Mouse (Mus musculus): ENCODE results near the gene Dgki.

The Dgki gene

DNA sequence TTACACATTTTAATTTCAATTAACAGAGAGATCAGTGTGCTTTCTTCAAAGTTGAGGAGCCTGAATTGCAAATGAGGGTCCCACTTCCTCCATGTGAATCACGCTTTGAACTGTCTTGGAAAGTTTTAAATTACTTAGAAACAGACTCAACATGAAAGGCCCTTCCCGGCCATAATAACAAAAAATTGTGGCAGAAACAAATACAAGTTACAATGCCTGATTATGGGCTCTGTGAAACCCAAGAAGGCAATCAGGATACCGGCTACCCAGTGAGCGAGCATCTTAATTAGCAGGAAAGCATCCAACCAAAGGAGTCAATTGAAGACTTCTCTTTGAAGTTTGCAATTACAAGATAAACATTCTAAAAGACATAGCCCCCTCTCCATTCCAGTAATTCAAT lies 292.4 kb downstream of the Dgki start:
- no peak for DNase-seq (ENCODE audit: low spot score)

DNA sequence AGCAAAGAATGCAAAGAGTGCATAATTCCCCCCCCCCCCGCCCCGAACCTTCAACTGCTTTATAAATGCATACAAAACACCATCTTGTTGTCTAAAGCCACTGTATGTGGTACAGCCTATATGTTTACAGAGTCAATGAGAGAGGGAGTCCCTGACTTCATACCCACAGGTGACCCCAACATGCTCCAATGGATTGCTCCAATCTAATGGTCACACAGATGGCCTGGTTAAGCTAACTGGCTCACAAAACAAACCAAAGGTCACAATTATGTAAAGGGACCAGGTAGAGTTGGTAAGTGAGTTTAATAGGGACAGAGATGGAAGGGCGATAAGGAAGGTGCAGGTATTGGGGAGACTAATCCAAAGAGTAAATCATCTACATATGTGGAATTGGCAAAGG lies 295.1 kb downstream of the Dgki start:
- DNase-seq (ENCODE audit: low spot score) = no peak

DNA sequence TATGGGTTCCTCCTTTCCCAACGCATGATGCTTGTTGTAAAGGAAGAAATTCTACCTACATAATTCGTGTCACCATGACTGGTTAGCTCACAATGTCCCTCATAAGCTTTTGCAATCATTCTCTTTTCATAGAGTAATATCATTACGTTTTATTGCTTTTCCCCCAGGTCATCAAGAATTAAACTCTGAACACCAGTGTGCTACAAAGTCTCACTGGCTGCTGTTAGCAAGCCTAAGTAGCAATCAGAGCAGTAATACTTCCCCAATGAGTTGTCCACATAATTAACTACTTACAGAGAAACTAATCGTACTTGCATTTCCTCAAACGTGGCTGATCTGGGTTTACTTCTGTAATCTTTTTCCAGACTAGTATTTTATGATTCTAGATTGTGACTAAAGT lies 296.7 kb downstream of the Dgki start:
- DNase-seq (ENCODE audit: low spot score) = no peak

DNA sequence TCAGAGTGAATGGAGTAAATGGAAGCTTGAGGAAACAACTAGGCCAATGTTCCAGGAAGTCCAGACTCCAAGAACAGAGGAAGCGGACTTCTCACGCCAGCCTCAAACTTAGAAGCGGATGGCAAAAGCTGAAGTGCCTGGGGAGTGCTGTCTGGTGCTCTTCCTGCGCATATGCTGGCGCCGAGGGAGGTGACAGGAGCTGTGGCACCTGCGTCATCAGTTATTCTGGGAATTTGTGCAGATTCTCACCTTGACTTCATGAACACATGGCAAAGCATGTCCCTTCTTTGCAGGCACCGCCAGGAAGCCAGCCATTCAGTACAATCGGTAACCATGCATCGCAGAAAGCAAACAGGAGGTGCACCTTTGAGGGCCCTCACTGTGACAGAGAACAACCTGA lies 301.0 kb downstream of the Dgki start:
- no peak for DNase-seq (ENCODE audit: low spot score)

DNA sequence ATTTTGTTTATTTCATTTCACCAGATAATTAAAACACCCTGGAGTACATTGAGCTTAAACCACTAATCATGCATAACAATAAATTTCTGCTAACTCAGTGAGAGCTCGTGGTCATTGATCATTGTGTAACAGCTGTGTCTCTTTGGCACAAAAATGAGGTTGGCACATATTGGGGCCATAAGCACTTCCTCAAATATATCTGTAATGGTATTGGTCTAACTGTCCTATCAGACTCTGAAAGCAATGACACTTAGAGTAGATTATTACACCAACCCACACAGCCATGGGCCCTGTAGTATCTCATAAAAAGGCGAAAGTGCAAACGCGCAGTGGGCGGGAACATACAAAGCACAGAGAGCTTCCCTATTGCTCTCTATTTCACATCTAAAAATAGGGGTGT lies 305.7 kb downstream of the Dgki start:
- DNase-seq (ENCODE audit: low spot score) = no peak

DNA sequence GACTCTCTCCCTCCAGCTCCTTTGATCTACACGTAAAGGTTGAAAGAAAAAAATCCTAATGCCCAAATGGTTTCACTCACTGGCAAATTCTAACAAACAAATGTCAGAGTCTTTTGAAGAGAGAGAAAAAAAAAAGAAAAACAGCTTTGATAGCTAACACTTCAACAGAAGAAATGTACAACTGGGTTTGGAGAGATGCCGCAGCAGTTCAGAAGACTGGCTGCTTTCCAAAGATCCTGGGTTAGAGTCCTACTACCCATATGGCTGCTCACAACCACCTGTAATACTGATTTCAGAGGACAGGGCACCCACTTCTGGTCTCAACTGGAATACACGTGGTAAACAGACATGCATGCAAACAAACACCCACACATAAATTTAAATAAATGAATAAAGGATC lies 309.8 kb downstream of the Dgki start:
- DNase-seq (ENCODE audit: low spot score) = no peak

DNA sequence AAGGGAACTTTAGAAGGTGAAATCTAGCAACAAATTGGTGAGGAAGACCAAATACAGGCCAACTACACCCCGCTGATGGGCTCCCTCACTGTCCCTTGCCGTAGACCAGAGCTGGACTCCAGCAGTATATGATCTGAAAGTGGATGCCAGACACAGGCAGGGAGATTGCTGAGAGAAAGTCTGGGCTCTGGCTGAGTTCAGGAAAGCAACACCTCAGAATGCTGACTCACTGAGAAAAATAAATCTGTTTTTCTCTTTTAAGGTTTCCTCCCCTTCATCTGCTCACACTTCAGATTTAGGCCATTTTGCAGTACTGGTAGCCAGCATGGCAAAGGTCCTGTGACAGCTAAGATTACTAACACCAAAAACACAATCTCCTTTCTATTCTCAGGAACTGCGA lies 311.2 kb downstream of the Dgki start:
- no peak for DNase-seq (ENCODE audit: low spot score)

DNA sequence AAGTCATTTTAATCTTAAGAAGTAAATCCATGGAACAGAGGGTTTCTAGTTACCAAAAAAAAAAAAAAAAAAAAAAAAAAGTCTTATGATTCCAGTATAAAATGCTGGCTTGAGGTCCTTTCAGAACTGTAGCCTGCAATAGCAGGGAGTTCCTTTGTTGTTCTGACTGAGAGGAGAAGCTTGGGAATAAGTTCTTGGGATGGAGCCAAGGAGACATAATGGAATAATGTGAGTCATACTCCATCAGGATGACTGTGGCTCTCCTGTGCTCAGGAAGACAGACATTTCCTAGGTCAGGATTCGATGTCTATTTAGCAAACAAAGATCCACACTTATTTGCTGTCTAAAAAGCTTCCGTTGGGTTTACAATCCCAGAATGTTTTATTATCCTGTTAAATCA lies 318.3 kb downstream of the Dgki start:
- no peak for DNase-seq (ENCODE audit: low spot score)

DNA sequence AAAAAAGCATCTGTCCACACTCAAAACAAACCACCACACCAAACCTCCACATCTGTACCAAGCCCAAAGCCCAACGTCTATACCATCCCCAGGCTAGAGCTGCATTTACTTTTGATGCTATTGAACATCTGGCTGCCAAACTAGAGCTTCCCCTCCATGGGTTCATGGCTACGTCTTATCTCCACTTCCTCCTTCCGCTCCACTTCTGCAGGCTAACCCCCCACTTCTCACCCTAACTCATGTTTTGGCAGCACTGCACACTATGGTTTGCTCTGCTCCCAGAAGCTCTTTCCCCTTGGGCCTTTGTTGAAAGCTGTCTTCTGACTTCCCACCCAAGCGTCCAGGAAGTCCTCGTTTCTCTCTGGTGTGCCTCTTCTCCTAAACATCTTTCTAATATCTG lies 319.5 kb downstream of the Dgki start:
- no peak for DNase-seq (ENCODE audit: low spot score)

DNA sequence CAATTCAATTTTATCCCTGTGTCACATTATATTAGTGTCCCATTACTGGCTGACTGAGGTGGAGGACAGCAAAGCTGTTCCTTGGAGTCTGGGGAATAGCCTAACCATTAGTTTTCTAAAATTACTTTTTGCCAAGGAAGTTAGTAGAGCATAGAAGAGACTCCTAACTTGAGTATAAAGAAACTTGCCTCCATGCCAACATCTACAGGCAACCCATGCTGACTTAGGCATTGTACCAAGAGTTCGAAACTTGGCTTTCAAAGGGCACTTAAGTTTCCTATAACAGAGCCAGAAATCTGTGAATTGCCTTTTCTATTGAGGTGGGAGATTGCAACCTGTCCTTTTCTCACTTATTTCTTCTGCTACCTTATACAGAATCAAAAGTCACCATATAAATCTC lies 321.8 kb downstream of the Dgki start:
- DNase-seq (ENCODE audit: low spot score) = no peak

DNA sequence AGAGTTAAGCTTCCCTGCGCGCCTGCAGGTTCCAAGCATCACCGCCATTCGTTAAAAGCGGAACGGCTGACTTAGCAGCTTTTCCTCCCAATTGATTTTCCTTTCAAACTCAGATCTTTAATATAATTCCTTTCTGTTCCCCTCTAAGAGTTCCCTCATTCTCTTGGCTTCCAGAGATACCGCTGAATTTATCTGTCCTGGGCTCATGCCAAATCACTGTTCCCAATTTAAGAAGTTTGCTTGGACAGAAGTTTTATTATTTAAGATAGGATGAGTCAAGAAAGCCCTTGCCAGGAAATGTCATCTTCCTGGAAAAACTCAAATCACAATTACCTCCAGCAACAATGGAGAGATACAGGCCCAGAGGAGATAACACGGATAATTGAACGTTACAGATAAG lies 326.9 kb downstream of the Dgki start:
- DNase-seq (ENCODE audit: low spot score) = no peak

DNA sequence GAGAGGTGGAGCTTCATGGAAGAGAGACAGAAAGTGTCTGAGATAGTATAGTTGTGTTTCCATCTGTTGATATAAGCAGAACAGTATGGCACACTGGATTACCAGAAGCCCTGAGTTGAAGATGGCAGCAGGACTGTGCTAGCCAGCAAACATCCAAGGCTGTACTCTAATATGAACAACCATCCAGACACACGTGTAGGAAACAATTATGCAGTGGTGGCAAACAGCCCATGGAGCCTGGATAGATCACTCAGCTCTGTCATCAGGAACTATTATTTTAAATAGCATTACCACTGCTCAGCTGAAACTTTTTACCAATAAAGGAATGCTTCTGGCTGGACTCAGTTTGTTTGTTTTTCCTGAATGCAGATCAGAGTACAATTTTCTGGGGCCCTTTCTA lies 327.5 kb downstream of the Dgki start:
- DNase-seq (ENCODE audit: low spot score) = no peak

DNA sequence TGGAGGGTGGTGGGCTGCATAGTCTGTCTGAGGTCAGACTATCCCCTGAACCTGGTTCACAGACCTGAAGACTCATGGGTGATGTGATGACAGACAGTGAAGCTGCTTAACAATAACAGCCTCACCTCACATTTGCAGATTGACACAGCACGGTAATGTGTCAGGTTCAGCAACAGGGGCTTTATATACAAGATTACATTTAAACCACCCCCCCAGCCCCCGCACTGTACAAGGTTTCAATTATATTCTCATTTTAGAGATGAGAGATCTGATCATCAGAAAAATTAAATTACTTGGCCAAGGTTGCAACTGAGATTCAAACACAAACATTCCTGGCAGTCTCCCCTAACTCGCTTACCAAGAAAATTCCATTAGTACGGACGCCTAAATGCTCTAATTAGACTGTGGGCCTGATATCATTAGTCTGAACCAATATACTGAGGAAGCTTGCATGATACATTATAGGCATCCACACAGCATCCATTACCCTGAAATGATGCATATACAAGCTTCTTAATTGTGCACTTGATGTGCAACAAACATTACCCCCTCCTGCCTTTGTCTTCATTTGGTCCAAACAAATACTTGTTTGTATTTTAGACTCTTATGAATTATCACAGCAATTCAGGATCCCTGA lies 330.6 kb downstream of the Dgki start:
- no peak for DNase-seq (ENCODE audit: low spot score)

DNA sequence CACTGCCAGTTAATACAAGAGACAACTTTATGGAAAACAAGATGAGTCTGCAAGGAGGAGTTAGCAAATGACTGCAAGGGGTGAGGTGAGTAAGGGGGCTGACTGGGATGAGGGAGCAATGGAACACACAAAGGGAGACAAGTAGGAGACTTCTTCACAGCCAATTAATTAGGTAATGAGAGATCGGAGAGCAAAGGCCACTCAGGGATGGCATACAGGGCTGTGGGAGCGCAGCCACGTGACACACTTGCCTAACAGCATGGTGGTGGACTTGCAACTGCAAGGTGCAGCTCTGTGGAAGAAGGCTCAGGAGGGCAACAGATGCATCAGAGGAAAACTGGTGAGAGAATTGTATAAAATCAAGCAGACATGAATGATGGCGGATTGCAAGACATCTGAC lies 339.3 kb downstream of the Dgki start:
- DNase-seq (ENCODE audit: low spot score) = no peak

DNA sequence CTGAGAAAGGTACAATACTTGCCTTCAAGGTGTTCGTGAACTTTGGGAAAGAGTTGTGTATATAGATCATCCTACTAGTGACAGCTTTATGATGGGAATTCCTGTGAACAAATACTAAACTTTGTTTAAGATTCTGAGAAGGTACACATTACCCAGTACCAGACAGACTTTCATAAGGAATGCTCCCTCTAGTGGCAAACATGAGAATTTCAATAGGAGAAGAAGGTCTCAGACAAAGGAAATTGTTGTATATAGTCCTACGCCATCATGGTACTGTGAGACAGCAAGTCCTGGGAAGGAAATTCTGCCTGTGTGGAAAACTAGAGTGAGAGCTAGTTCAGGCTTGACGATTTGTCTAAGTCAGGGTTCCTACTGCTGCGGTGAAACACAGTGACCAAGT lies 344.7 kb downstream of the Dgki start:
- no peak for DNase-seq (ENCODE audit: low spot score)

DNA sequence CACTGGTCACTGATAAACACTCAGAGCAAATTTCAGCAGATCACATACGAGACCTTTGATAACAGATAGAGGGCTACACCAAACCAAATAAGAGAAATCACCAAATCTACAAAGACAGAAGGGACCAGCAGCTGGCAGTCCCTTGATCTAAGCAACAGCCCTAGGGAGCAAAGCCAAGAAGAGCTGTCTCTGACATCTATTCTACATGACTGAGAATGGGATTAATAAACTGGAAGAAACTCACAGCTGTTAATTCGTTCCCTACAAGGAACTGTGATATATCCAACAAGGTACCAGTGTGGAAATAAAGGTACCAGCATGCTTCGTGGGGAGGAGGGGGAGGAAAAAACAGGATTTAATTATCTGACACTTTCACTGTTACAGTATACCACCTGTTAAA lies 349.3 kb downstream of the Dgki start:
- DNase-seq (ENCODE audit: low spot score) = no peak

DNA sequence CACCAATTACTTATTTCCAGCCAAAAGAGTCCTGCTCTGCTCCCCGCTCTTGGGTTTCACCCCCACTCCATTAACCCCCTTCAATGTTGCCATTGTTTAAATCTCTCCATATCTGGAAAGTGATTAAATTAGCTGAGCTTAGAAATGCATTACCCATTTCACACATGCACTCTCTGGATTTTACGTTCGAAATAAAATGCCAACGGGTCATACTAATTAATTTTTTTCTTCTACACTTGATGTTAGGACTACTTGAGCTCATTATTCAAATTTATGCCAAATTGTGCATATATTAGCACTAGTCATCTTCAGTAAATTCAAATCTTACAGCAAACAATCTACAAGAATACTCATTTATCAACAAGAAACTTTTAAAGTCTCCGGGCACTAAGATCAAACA lies 352.1 kb downstream of the Dgki start:
- DNase-seq (ENCODE audit: low spot score) = no peak

DNA sequence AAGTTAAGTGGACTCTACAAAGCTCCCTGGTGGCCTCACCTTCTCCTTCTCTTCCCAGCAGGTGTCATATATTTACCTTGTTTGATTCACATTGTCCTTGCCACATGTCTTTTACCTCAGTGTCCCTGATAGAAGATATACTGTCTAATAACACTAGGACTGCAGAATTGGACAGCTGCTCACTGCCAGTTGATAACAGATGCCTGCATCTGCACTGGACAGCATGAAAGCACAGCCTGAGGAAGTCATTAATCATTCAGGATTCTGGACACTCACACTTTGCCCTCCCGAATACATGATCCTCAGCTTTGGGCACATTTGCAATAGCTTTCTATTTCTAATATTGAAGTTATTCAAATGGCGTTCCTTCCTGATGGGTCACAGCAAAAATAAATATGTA lies 362.5 kb downstream of the Dgki start:
- DNase-seq (ENCODE audit: low spot score) = no peak

DNA sequence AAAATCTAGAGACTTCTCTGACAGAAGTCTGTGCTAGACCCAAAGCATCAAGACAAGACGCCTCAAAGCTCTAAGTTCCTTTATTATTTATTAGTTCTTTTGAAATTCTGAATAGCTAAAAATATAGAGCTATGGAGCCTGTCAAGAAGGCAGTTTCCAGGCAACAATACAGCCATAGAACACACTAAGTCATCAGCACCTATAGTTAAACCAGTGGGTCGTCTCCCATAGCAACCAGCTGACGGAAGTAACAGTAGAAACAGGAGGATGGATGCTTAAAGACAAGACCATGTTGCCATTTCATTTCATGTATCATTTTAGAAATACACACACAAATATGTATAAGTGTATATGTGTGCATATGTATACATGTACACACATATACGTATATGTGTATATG lies 363.2 kb downstream of the Dgki start:
- DNase-seq (ENCODE audit: low spot score) = no peak

DNA sequence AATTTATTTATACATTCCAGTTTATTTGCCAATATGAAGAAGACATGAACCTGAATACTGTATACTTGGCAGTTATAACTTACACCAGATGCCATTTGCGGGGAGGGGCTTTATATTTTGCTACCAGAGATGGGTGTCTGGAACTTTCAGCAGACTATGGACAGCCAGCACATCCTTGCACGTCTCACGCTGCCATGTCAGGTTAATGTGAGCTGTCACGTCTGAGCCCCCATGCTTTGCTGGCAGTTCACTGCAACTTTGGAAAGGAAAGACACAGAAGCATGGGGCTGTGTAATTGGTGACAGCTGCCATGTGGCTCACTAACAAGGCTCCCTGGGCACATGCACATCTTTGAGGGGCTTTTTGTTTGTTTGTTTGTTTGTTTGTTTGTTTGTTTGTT lies 368.5 kb downstream of the Dgki start:
- DNase-seq (ENCODE audit: low spot score) = no peak

DNA sequence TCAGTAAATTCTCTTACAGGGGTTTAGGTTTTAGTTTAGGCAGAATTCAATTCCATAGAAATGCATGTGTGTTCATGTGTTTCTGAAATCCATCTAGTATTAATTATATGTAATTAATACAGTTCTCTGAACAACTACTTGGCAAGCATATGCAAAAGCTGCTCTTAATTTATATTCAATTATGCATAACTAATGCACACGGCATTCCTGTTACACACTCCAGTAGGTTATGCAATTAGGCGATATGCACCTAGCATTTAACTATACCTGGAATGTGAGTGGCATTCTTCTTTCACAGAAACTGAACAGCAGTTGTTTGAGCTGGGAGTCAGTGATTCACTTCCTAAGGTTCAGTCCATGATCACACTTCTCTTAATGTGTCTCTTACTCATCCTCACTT lies 370.2 kb downstream of the Dgki start:
- no peak for DNase-seq (ENCODE audit: low spot score)

DNA sequence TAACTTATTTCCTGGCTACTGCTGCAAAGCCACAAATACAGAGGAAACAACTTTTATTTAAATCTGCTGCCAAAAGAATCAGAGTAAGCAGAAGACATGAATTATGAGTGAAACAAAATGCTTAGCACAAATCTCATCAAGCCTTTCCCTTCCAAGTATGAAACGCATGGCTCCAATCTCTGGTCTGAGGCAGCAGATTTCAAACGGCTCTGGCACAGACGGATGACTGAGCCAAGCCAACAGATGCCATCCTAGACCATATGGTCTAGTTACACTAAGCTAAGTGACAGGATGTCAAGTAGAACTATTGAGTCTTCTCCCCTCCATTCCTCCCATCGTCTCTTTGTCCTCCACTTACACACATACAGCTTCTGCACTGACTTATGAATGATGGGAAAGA lies 373.5 kb downstream of the Dgki start:
- DNase-seq (ENCODE audit: low spot score) = no peak

DNA sequence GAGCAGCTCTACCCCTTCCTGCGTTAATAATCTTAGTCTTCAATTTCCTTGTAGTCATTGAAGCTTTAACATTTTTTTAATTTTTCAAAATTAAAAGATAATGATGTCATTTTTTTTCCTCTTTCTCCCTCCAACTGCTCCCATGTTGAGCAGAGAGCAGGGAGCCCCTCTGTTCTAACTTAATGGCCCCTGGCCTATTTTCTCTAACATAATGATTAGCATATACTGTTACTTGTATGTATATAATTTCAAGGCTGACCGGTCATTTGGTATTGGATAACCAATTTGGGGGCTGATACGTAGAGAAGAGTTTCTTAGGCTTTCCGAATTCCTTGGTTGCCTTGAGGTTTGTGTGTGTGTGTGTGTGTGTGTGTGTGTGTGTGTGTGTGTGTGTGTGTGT lies 378.0 kb downstream of the Dgki start:
- no peak for DNase-seq (ENCODE audit: low spot score)

DNA sequence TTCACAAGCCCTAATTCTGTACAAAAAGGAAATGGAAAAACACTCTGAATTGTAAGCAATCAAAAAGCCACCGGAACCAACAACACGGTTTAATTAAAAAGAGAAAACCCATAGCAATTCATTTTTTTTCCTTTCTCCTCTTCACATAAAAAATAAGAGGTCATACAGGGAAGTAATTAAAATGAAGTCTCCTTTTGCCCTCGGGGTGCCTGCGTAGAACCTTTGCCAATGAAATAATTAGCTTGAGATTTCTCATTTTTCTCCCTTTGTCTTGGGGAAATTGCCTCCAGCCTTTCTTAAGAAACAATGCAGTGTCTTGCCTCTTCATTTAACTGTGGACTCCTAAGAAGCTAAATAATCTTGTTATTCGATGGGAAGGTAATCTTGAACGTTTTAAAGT lies 388.4 kb downstream of the Dgki start:
- no peak for DNase-seq (ENCODE audit: low spot score)

DNA sequence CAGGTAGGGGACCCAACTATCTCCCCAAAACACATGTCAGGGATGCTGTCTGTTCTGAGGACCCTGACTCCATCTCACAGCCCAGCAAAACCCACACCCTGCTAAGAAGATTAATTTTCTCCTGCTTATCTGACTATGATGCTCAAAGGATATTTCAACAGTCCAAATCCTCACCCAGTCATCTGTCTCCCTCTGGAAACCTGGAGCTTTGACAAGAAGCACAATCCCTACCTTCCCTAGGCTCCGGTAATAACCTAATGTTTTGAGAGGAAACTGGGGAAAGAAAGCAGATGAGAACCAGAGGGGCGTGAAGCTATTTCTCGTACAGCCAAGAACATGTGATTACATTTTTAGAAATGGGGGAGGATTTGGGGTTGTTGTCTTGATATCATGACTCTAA lies 392.8 kb downstream of the Dgki start:
- DNase-seq (ENCODE audit: low spot score) = no peak
